Mouse (Mus musculus) testis, postnatal 14 days (tissue): ENCODE measurements around the gene Zfp148.

Source experiments
- DNase-seq: peaks from one replicate; pipeline ENCODE4 v3.0.0; 2021; ENCODE audit warnings: low spot score

The Zfp148 gene

GRCm38 (mm10) chr16:33379944-33380881 is at the start of gene Zfp148:
Zfp148 (plus strand) TSS chr16:33380836.
- peak; percentile 91 for DNase-seq

- no peak for DNase-seq
Measured at GRCm38 (mm10) chr16:33333015-33333414, 47.6 kb upstream of the Zfp148 start.

- DNase-seq: peak; percentile 62
Measured at GRCm38 (mm10) chr16:33337177-33337576, 43.5 kb upstream of the Zfp148 start.

GRCm38 (mm10) chr16:33337681-33338080 is 43.0 kb upstream of the Zfp148 start:
- peak; percentile 43 for DNase-seq

GRCm38 (mm10) chr16:33338492-33338891 is 42.1 kb upstream of the Zfp148 start:
- no peak for DNase-seq

DNA sequence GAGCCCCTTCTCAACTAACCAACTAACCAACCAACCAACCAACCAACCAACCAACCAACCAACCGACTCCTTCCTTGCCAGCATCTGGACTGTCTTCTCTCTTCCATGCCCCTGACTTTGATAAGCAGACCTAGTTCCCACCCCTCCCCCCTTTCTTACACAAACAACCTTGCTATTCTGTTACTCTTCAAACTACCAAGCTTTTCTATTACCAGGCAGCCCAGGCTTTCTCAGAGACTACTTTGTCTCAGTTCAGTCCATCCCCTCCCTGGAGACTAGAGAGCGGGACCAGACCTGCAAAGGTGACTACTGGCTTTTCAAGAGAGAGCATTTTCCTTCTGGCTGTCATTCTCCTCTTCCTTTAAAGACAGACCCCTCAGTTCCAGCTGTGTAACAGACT is 41.2 kb upstream of the Zfp148 start:
- peak; percentile 78 for DNase-seq

GRCm38 (mm10) chr16:33342356-33342755 is 38.3 kb upstream of the Zfp148 start:
- DNase-seq: no peak

- DNase-seq: no peak
Measured at GRCm38 (mm10) chr16:33343106-33343505, 37.5 kb upstream of the Zfp148 start.

DNA sequence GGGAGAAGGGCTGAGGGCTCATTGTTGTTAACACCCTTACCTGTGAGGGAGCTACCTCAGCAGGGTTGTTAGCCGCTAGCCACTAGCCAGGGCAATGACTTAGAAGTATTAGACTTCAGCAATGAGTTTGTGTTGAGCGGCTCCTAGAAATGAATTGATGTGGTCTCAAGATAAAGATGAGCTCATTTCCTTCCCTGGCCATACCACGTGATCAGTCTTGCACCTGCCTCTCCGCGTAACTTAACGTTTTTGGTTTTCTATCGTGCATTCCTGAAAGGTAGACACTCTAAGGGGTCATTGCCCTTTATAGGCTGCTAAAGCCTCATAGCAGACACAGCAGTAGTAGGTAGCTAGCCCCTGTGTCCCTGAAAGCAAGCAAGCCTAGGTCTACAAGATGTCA is 37.0 kb upstream of the Zfp148 start:
- no peak for DNase-seq

GRCm38 (mm10) chr16:33344379-33344778 is 36.3 kb upstream of the Zfp148 start:
- no peak for DNase-seq

- no peak for DNase-seq
Measured at GRCm38 (mm10) chr16:33344875-33345274, 35.8 kb upstream of the Zfp148 start.

DNA sequence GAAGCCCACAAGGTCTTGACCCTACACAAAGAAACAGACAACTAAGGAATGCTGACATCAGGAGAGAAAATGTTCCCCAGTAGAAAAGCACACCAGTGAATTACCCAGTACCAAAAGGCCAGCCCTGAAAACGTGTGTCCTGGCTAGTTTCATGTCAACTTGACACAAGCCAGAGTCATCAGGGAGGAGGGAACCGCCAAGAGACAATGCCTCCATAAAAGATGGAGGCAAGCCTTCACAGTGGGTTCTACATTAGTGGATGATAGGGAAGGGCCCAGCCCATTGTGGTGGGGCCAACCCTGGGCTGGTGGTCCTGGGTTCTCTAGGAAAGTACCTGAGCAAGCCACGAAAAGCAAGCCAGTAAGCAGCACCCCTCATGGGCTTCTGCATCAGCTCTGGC is 34.3 kb upstream of the Zfp148 start:
- no peak for DNase-seq

- DNase-seq: no peak
Measured at GRCm38 (mm10) chr16:33347134-33347533, 33.5 kb upstream of the Zfp148 start.

- DNase-seq: no peak
Measured at GRCm38 (mm10) chr16:33357805-33358204, 22.8 kb upstream of the Zfp148 start.

GRCm38 (mm10) chr16:33365772-33366171 is 14.9 kb upstream of the Zfp148 start:
- no peak for DNase-seq

- DNase-seq: no peak
Measured at GRCm38 (mm10) chr16:33368632-33369031, 12.0 kb upstream of the Zfp148 start.

GRCm38 (mm10) chr16:33370836-33371235 is 9.8 kb upstream of the Zfp148 start:
- no peak for DNase-seq

- no peak for DNase-seq
Measured at GRCm38 (mm10) chr16:33372611-33373010, 8.0 kb upstream of the Zfp148 start.

DNA sequence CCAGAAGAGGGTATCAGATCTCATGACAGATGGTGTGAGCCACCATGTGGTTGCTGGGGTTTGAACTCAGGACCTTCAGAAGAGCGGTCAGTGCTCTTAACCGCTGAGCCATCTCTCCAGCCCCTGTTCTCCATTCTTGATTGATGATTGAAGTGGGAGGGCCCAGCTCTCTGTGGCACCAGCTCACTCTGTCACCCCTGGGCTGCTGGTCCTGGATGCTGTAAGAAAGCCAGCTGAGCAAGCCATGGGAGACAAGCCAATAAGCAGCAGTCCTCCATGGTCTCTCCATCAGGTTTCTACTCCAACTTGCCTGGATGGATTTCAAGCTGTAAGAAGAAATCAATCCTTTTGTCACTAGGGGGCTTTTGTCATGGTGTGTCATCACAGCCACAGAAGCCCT is 7.3 kb upstream of the Zfp148 start:
- DNase-seq: no peak

- DNase-seq: no peak
Measured at GRCm38 (mm10) chr16:33376266-33376665, 4.4 kb upstream of the Zfp148 start.

DNA sequence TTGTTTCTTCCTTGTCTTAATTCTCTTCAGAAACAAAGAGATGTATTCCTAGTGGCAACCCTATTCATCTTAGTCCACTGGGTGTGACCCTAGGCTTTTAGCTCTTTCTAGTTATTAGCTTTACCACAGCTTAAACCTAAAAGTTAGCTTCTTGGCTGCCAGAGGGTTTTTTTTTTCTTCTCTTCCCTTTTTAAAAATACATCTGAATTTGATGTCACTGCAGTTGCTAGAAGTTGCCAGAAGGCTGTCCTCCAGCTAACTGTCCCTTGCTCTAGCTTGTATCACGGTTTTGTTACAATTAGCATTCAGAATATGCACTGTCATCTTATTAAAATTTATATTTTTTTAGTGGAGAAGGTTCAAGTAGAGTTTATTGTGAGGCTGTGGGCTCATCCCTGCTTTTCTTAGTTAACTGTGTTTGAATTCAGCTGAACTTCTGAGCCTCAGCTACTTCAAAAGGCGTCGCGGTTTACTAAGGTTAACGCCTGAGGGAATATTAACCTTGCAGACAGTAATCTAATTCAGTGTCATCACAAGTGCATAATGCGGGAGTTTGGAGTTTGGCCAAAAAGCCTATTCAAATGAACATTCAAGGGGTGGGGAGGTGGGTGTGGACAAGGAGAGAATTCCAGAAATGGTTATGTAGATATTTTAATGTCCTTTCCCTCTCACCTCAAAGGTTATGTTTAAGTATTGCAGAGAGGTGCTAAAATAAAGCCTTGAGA is 1.3 kb upstream of the Zfp148 start:
- no peak for DNase-seq

GRCm38 (mm10) chr16:33380882-33381613 is 412 bp downstream of the Zfp148 start:
- peak; percentile 74 for DNase-seq
